Mouse (Mus musculus) ovary, postnatal 36 days (tissue): Measurements from ENCODE around the gene Erbb2.

Experiments used
- DNase-seq: peaks from one replicate; pipeline ENCODE4 v3.0.0; 2022; ENCODE audit warnings: low spot score, mixed read lengths

Erbb2 gene

GRCm38 (mm10) chr11:98418939-98419547 lies 6.8 kb downstream of the Erbb2 start:
- no peak for DNase-seq

- DNase-seq = no peak
These were observed 14.3 kb downstream of the Erbb2 start for GRCm38 (mm10) chr11:98426592-98426991.

GRCm38 (mm10) chr11:98428436-98428835 lies 16.2 kb downstream of the Erbb2 start:
- no peak for DNase-seq

GRCm38 (mm10) chr11:98431743-98432502 lies 19.7 kb downstream of the Erbb2 start:
- DNase-seq = no peak

GRCm38 (mm10) chr11:98435723-98436122 lies 23.5 kb downstream of the Erbb2 start:
- peak; percentile 3 for DNase-seq

GRCm38 (mm10) chr11:98437441-98437840 lies 25.2 kb downstream of the Erbb2 start:
- no peak for DNase-seq

- peak; percentile 96 for DNase-seq
These were observed 26.3 kb downstream of the Erbb2 start, which contains the start of gene Mien1 for GRCm38 (mm10) chr11:98438331-98439158. TSS of gene Mien1 (minus strand) at chr11:98438991.

GRCm38 (mm10) chr11:98443688-98444087 lies 31.4 kb downstream of the Erbb2 start:
- no peak for DNase-seq

GRCm38 (mm10) chr11:98445238-98445637 lies 33.0 kb downstream of the Erbb2 start:
- DNase-seq = no peak

- no peak for DNase-seq
These were observed 33.4 kb downstream of the Erbb2 start for GRCm38 (mm10) chr11:98445679-98446078.

GRCm38 (mm10) chr11:98446213-98446561 lies 33.9 kb downstream of the Erbb2 start, which contains the start of gene Grb7:
TSS of gene Grb7 (plus strand) at chr11:98446394.
- no peak for DNase-seq

- no peak for DNase-seq
These were observed 34.5 kb downstream of the Erbb2 start for GRCm38 (mm10) chr11:98446562-98447474.

GRCm38 (mm10) chr11:98447475-98447834 lies 35.2 kb downstream of the Erbb2 start:
- no peak for DNase-seq

- DNase-seq = no peak
These were observed 36.0 kb downstream of the Erbb2 start for GRCm38 (mm10) chr11:98448191-98448790.

- no peak for DNase-seq
These were observed 37.1 kb downstream of the Erbb2 start for GRCm38 (mm10) chr11:98449419-98449818.

- no peak for DNase-seq
These were observed 37.9 kb downstream of the Erbb2 start for GRCm38 (mm10) chr11:98449921-98450771.

GRCm38 (mm10) chr11:98455484-98455883 lies 43.2 kb downstream of the Erbb2 start:
- no peak for DNase-seq

- no peak for DNase-seq
These were observed 44.3 kb downstream of the Erbb2 start for GRCm38 (mm10) chr11:98456545-98456944.

GRCm38 (mm10) chr11:98456945-98457344 lies 44.7 kb downstream of the Erbb2 start:
- DNase-seq = no peak
